Mouse (Mus musculus) megakaryocyte, embryonic 14.5 days (primary cell): ENCODE measurements at regions not wholly inside any gene's neighbourhood (a gene's known extent, or its start where the extent isn't known, plus 50 kb on each side); places are given as distances from the start of the nearest gene placed in this dataset.
"Not testable (repeated sequence)": the region's sequence is repeated elsewhere in the genome, so short reads cannot be mapped to it uniquely, and the experiment has no call there.

Source experiments
- H3K27me3 ChIP-seq: replicated peaks from 2 replicates; pipeline ENCODE3; 2012; ENCODE audit warnings: inconsistent platforms
- H3K36me3 ChIP-seq: replicated peaks from 2 replicates; pipeline ENCODE3; 2012; ENCODE audit warnings: low read length, inconsistent platforms, mixed read lengths
- H3K4me1 ChIP-seq: 2 replicates; pipeline ENCODE4 v1.6.1; 2012; ENCODE audit warnings: inconsistent platforms
- H3K4me3 ChIP-seq: replicated peaks from 2 replicates; pipeline ENCODE3; 2012; ENCODE audit warnings: moderate library complexity, mild to moderate bottlenecking, inconsistent platforms
- H3K9me3 ChIP-seq: 2 replicates; pipeline ENCODE4 v1.6.1; 2012; ENCODE audit warnings: inconsistent platforms
- FLI1 ChIP-seq: IDR thresholded peaks from 2 replicates; pipeline ENCODE4 v1.6.1; 2012; ENCODE audit warnings: low read length, inconsistent platforms, mixed read lengths
- GATA1 ChIP-seq: IDR thresholded peaks from 3 replicates; pipeline ENCODE4 v1.6.1; 2012; ENCODE audit warnings: mixed read lengths, low read length, inconsistent platforms, borderline replicate concordance

DNA sequence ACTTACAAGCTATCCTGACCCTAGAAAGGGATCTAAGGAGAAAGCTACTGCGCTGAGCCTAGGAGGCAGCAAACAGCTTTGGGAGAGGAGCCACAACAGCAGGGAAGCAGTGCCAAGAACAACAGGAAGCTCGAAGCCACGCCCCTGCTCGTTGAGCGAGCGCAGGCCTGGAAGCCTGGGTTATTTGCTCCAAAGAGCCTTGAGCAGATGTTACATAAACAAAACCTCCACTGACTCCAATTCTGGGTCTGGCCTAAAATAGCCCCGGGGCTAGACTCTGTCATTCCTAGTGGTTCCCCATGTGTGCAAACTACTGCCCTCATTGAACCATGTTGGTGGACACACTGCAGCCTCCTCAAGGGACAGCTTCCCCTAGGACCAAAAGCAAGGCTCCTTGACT, 89.6 kb upstream of the Lnx1 start:
- TF ChIP-seq FLI1 (no peak), GATA1 (no peak)
- Histone ChIP-seq H3K27me3 (peaks cover 5% of the 10 kb centered on the region), H3K36me3 (no peaks in the 10 kb centered on the region), H3K9me3 (peaks cover 14% of the 10 kb centered on the region), H3K4me3 (no peak overlapping the region), H3K4me1 (no peaks in the 10 kb centered on the region; the same call in 1 of the 2 replicates)

DNA sequence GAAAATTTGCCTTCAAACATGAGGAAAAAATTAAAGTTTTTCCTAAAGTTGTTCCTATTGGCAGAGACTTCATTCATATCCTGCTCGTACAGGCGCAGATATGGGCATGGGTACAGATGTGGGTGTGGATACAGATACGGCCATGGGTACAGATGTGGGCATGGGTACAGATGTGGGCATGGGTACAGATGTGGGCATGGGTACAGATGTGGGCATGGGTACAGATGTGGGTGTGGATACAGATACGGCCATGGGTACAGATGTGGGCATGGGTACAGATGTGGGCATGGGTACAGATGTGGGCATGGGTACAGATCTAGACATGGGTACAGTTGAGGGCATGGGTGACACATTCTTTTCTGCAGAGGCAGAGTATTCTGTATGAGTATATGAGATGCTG, 87.8 kb upstream of the Lnx1 start:
- H3K4me3 ChIP-seq: not testable (repeated sequence)

DNA sequence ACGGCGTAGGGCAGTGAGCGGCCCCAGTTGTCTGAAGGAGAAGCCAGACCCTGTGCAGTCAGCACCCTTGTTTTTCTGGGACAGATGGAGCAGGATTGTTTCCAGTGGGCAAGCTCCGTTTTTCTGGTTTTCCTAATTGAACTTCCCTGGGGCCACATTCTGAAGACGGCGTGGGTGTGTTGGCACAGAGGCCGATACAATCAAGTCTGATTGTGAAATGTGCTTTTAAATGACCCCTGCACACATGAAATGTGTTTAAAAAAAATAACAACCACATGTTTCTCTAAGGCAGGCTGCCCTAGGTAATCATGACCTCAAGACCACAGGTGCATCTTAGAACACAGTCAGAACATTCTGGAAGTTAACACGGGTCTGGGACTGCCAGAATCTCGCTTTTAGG, 81.2 kb upstream of the Lnx1 start:
- no peaks in the 10 kb centered on the region for H3K4me1 ChIP-seq
- no peak overlapping the region for H3K4me3 ChIP-seq
- no peaks in the 10 kb centered on the region for H3K36me3 ChIP-seq
- no peaks in the 10 kb centered on the region for H3K27me3 ChIP-seq
- TF ChIP-seq GATA1: no peak
- TF ChIP-seq FLI1: no peak
- H3K9me3 ChIP-seq: peaks cover 10% of the 10 kb centered on the region

More for the DNA sequence above, 87.8 kb upstream of the Lnx1 start:
- not testable (repeated sequence) for H3K4me1 ChIP-seq, H3K27me3 ChIP-seq, H3K36me3 ChIP-seq
- peaks cover 14% of the 10 kb centered on the region for H3K9me3 ChIP-seq

DNA sequence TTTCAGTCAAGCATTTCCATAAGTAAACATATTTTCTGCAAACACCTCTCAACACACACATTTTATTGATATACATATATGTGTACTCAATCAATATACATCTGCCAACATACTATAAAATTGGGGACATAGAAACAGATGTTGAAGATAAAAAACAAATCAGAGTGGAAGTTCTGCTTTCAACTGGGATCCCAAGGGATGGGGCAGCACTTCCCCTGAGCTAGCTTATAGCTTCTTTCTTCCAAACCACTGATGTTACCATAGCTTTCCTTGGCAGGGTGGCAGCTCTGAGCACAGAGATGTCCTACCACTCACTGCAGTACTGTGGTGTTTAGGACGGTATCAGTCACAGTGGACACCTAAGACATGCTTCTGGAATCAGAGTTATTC, 75.4 kb upstream of the Lnx1 start:
- Histone ChIP-seq H3K4me3 (no peak overlapping the region), H3K9me3 (no peaks in the 10 kb centered on the region), H3K36me3 (no peaks in the 10 kb centered on the region), H3K27me3 (no peaks in the 10 kb centered on the region), H3K4me1 (no peaks in the 10 kb centered on the region)
- TF ChIP-seq FLI1 (no peak), GATA1 (no peak)

DNA sequence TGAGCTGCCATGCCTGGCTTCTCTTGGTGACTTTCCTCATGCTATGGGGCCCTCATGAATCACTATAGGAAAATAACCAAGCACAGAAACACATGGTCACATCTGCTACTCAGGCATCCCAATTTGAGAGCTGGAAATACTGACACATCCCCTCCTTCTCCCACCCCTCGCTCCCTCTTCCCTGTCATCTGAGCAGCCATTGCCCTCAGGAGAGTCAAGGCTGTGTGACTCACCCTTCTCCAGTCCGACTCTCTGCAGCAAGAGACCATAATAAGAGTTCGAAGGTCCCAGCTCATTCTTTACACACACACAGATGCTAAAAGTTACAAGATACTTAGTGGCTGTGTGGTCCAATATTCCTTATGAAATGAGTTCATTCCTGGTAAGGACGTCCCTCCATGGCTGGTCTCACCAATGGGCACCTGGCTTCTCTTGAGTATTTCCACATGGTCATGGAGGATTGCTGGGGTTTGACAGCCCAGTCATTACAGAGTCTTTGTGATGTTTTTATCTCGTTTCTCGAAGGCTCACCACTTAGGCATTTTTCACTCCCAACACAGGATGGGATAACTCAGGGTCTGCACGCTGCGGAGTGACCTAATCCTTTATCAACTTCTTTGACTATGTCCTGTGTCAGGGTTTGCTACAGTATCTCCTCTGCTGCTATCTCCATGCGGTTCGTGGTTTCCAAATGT, 74.8 kb upstream of the Lnx1 start:
- Histone ChIP-seq H3K4me1 (no peaks in the 10 kb centered on the region), H3K36me3 (no peaks in the 10 kb centered on the region), H3K9me3 (no peaks in the 10 kb centered on the region; the same call in 1 of the 2 replicates), H3K27me3 (no peaks in the 10 kb centered on the region), H3K4me3 (no peak overlapping the region)
- TF ChIP-seq GATA1 (no peak), FLI1 (no peak)

DNA sequence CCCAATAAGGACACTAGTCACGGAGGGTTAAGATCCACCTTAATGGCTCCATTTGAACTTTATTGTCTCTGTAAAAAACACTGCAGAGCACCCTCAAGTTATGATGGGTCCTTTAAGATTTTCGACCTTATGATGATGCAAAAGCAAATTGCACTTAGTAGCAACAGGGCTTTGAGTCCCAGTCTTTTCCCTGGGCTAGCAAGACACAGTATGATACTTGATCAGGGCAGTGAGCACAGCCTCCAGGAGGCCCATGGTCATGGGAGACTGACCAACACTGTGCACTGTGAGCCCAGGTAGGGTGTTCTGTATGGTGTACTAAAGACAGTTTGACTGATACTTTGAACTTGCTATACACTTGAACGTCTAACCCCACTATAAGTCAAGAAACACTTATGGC, 73.4 kb upstream of the Lnx1 start:
- TF ChIP-seq GATA1 (no peak), FLI1 (no peak)
- no peaks in the 10 kb centered on the region for H3K36me3 ChIP-seq
- H3K4me1 ChIP-seq: no peaks in the 10 kb centered on the region
- H3K27me3 ChIP-seq: no peaks in the 10 kb centered on the region
- H3K4me3 ChIP-seq: no peak overlapping the region
- H3K9me3 ChIP-seq: peaks cover 5% of the 10 kb centered on the region

DNA sequence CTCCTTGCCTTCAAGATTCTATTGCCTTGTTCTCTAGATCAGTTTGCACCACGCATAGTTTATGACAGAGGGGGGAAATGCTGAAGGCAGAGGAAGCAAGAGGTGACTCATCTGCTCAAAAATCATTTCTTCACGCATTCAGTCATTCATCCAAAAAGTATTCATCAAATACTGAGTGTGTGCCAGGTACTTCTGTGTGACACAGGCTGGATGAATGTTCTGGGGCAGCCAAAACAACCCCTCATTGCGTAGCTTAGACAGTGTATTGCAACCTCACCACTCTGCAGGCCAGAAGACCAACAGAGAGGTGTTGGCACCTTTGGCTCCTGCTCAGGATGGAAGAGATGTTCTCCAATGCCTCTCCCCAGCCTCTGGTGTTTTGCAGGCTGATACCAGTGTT, 72.9 kb upstream of the Lnx1 start:
- Histone ChIP-seq H3K36me3 (no peaks in the 10 kb centered on the region), H3K4me1 (no peaks in the 10 kb centered on the region), H3K27me3 (no peaks in the 10 kb centered on the region), H3K9me3 (peaks cover 5% of the 10 kb centered on the region), H3K4me3 (no peak overlapping the region)
- TF ChIP-seq GATA1: no peak
- no peak for TF ChIP-seq FLI1

DNA sequence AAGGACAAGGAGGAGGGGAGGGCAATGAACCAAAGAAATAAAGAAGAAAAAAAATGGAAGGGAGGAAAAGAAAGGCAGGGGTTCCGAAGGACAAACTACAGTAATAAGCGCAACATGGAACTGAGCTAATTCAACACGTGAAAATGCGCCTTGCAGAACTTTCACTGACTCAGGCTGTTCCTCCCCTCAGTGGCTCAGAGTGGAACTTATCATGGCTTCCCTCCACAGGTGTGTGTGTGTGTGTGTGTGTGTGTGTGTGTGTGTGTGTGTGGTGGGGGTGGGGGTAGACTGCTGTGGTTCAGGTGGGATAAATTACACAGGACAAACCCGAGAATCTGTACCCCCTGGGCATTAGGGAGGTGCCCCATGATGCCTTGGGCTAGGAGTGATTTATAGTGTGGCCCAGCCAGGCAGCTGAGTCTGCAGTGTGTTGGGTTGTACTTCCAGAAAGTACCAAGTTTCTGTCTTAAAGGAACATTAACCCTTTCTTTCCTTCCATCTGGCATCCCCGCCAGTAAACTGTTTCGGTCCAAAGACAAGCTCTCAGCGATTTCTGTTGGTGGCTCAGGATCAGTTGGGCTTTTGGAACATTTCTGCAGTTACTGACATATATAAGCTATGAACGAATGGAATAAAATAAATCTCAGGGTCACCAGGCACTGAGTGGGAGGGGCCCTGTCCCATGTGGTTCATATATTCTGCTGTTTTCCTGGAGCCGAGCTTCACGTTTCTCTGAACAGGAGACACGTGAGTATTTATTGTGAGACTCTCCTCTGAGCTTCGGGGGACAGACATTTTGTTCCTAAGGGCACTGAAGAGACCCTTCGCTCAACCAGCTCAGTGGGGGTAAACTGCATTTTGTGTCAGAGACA, 71.1 kb upstream of the Lnx1 start:
- no peak overlapping the region for H3K4me3 ChIP-seq
- H3K9me3 ChIP-seq: peaks cover 5% of the 10 kb centered on the region
- TF ChIP-seq GATA1: no peak
- TF ChIP-seq FLI1: no peak
- H3K4me1 ChIP-seq: no peaks in the 10 kb centered on the region
- no peaks in the 10 kb centered on the region for H3K36me3 ChIP-seq
- H3K27me3 ChIP-seq: no peaks in the 10 kb centered on the region

DNA sequence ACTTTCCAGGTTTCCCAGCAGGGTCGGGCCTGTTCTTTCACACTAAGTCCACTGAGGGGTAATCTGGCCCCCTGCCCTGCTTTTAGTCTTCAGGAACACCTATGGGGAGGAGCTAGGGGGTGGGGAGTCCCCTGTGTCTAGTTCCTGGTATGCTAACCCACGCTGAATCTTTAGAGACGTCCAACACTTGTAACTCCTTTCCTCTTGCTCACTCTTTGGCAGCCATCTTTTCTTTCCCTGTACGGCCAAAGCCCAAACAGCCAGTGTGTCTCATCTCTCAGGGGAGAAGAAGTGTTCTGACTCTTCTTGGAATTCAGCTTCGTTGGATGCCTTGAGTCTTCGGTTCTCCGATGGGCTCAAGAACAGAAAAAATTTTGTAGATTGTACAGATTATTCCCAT, 68.4 kb upstream of the Lnx1 start:
- no peak for TF ChIP-seq FLI1
- no peak for TF ChIP-seq GATA1
- Histone ChIP-seq H3K4me3 (no peak overlapping the region), H3K4me1 (no peaks in the 10 kb centered on the region), H3K27me3 (no peaks in the 10 kb centered on the region), H3K9me3 (peaks cover 5% of the 10 kb centered on the region), H3K36me3 (no peaks in the 10 kb centered on the region)

DNA sequence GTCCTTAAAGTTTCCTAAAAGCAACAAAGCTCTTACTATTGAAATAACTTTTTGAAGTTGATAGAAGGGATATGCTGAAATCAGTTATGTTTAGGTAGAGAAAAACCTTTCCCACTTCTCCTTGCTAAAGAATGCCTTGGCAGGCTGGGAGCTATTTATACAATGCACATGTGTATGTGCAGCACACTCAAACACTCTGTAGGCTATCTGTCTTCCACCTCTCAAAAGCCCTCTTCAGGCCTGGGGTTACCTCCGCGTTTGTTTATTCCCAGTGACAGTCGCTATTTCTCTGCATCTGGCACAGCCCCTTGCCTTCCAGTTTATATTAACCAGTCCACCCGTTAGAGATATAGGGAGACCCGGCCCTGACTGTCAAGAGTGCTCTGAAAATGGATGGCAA, 66.3 kb upstream of the Lnx1 start:
- no peaks in the 10 kb centered on the region for H3K4me1 ChIP-seq
- H3K9me3 ChIP-seq: peaks cover 5% of the 10 kb centered on the region
- H3K4me3 ChIP-seq: no peak overlapping the region
- H3K27me3 ChIP-seq: no peaks in the 10 kb centered on the region
- TF ChIP-seq GATA1: no peak
- no peak for TF ChIP-seq FLI1
- no peaks in the 10 kb centered on the region for H3K36me3 ChIP-seq
